Mouse (Mus musculus) urinary bladder, postnatal 4 days (tissue): ENCODE measurements around the gene Wdr49.
"Not testable (repeated sequence)": the region's sequence is repeated elsewhere in the genome, so short reads cannot be mapped to it uniquely, and the experiment has no call there.

Source experiments
- DNase-seq, 2 experiments: peaks; one replicate each; pipeline ENCODE4 v3.0.0; 2021 to 2022; ENCODE audit warnings: low spot score in 2 of 2

Wdr49 gene

DNA sequence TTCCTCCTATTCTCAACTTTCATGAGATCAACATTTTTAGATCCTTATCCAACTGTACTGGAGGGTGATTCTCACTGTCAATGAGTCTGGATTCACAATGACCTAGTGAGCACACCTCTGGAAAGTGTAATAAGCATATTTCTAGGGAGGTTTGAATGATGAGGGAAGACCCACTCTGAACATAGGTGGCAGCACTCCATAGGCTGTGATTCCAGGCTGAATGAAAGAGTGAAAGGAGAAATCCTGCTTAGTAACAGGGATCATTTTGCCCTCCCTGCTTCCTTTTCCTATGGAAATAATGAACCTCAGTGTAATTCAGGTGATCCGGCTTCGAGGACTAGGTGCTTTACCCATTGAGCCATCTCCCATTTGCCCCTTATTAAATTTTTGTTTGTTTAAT is 180.9 kb downstream of the Wdr49 start:
- DNase-seq, result no peak

DNA sequence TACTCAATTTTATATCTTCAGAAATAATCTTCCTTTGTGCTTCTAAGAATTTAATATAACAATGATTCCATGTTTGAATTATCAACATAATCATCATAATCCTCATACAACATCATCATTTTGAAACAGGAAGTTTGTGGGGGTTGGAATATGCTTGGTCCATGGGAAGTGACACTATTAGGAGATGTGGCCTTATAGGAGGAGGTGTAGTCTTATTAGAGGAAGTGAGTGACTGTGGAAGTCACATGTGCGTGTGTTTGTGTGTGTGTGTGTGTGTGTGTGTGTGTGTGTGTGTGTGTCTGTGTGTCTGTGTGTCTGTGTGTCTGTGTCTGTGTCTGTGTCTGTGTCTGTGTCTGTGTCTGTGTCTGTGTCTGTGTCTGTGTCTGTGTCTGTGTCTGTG is 182.5 kb downstream of the Wdr49 start:
- not testable (repeated sequence) for DNase-seq

DNA sequence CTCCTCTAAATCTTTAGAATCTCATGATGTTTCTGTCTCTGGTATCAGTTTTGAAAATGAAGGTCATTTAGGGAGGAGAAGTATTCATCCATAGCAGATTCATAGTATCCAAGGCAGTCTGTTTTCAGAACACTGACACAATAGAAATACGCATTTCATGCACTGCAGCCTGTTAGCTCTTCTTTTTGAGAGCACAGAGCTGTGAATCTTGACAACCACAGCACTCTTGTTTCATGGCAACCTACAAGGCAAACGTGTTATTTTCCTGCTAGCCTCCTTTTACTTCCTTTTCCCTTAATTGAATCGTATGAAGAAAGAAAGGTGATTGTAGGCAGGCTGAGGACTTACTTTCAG is 184.2 kb downstream of the Wdr49 start:
- DNase-seq, result no peak

- DNase-seq, result no peak
Observed at GRCm38 (mm10) chr3:75297026-75297757, 184.8 kb downstream of the Wdr49 start.

DNA sequence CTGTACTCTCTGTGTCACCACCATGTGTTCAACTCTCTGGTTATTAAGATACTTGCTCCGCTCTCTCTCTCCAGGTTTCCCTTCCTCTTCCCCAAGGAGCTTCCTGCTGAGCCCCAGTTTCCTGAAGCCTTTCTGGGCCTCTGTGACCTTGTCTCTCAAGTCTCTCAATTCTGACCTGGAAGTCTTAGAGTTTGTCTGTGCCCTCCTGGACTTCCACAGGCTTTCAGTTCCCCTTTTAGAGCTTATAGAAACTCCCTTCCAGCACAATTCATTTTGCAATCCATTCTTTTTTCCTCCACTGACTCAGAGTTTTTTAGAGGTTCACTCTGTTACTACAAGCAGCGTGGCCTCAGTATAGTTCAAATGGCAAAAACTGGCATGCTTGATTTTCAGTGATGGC is 188.7 kb downstream of the Wdr49 start:
- no peak for DNase-seq

DNA sequence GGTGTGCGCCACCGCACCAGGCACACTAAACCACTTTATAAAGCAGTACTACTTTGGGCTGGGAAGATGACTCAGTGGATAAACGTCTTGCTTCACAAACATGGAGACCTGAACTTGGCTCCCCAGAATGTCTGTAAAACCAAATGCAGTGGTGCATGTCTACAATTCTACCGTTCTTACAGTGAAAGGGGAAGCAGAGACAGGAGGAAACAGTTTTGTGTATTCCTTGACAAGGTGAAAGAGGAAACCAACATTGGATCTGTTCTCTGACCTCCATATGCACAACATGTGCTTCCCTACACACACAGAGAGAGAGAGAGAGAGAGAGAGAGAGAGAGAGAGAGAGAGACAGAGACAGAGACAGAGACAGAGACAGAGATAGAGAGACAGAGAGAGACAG is 204.5 kb downstream of the Wdr49 start:
- DNase-seq, result no peak

DNA sequence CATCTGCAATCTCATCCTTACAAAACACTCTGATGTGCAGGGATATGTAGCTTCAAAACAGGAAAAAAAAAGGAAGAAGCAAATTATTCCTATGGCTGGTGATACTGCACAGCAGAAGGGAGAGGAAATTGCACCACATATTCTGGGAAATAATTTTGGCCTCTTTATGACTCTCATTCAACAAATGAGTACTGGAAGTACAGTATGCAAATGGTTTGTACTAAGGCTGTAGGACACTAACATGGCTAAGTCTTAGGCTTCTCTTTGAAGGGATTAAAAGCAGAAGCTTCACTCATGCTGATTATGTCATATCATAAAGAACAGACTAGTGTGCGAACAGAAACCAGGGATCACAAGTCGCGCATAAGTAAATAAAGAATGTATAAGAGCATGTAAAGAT is 205.4 kb downstream of the Wdr49 start:
- DNase-seq, result no peak

- DNase-seq, result no peak
Observed at GRCm38 (mm10) chr3:75275127-75275526, 206.8 kb downstream of the Wdr49 start.

- no peak for DNase-seq
Observed at GRCm38 (mm10) chr3:75269978-75270377, 212.0 kb downstream of the Wdr49 start, which contains the start of gene Serpini2. TSS of gene Serpini2 (minus strand) at chr3:75270078.

GRCm38 (mm10) chr3:75259356-75259755 is 222.6 kb downstream of the Wdr49 start:
- no peak for DNase-seq
